9 mouse cellular contexts compared by ENCODE assay signal in genomic region chr9:121366135-121366863, GRCm38 (mm10).
DNase-seq lines count a peak whose midpoint lies in the region; ATAC-seq and TF ChIP-seq lines count a peak whose summit lies in the region.
"Had no signal": no experiment of that assay in that cellular context is flagged by ENCODE, and none has a peak within 500 bp of the region (broad histone marks: within the 10 kb centered on the region; RNA-seq: fewer than 3 reads in every experiment).

No protein-coding gene starts in this region.

- ATAC-seq in midbrain, embryonic 13.5 days: peak; percentile 63

- no peak for TF ChIP-seq EP300 in heart, adult 2 months (IDR thresholded peaks at IDR 0.05; ENCODE audit: insufficient read depth, low read depth, low read length)

- H3K9ac ChIP-seq in heart, adult 2 months (ENCODE audit: low read depth, low read length): no peak overlapping the region
- H3K9ac ChIP-seq in midbrain, embryonic 13.5 days (replicated peaks): no peak overlapping the region

- TF ChIP-seq CTCF in heart, adult 2 months (IDR thresholded peaks at IDR 0.05): no peak

- H3K27ac ChIP-seq in heart, adult 2 months: peak overlapping the region; percentile 50
- no peak overlapping the region for H3K27ac ChIP-seq in heart, embryonic 10.5 days
- peak overlapping the region; percentile 69 for H3K27ac ChIP-seq in midbrain, embryonic 13.5 days

- H3K4me2 ChIP-seq in midbrain, embryonic 13.5 days (replicated peaks): peak overlapping the region; percentile 29; the same call in 1 of the 2 replicates

- H3K79me2 ChIP-seq in heart, adult 2 months (replicated peaks; ENCODE audit: control insufficient read depth, insufficient read depth, low read length): peaks cover 5% of the 10 kb centered on the region

- no peaks in the 10 kb centered on the region for H3K27me3 ChIP-seq in heart, adult 2 months (ENCODE audit: control insufficient read depth, insufficient read depth, low read length)
- H3K27me3 ChIP-seq in heart, embryonic 10.5 days (ENCODE audit: insufficient read depth, poor library complexity, severe bottlenecking): no peaks in the 10 kb centered on the region
- no peaks in the 10 kb centered on the region for H3K27me3 ChIP-seq in midbrain, embryonic 13.5 days
- H3K27me3 ChIP-seq: CH12.LX had no signal

- H3K4me1 ChIP-seq in heart, adult 2 months (ENCODE audit: control insufficient read depth, insufficient read depth, low read length): peaks cover 34% of the 10 kb centered on the region
- peaks cover 27% of the 10 kb centered on the region for H3K4me1 ChIP-seq in heart, embryonic 10.5 days
- H3K4me1 ChIP-seq in midbrain, embryonic 13.5 days (replicated peaks): peaks cover 54% of the 10 kb centered on the region

- intact Hi-C loops in heart, adult 2 months (cut with DNase I): no loop called here
- intact Hi-C loops in heart, postnatal 25 days (cut with DNase I): no loop called here

- WGBS in heart, adult 2 months: 54% methylated on average over 18 of the region's 18 CpGs
- WGBS in heart, embryonic 10.5 days: 71% methylated on average over 18 of the region's 18 CpGs
- WGBS in midbrain, embryonic 13.5 days: 51% methylated on average over 18 of the region's 18 CpGs

- DNase-seq in heart, adult 2 months: peak; percentile 68 to 74
- no peak for DNase-seq in heart, embryonic 10.5 days (ENCODE audit: low spot score)
- DNase-seq in Muller cell, postnatal 12 days (ENCODE audit: inconsistent ontology term): peak; percentile 97
- peak; percentile 72 to 82 for DNase-seq in cerebellum, postnatal 10 days
- peak; percentile 46 for DNase-seq in heart, postnatal 25 days (ENCODE audit: low spot score)
- no peak for DNase-seq in embryo, embryonic 10 days (ENCODE audit: low spot score)
- no peak for DNase-seq in retina, embryonic 14.5 days (ENCODE audit: low spot score)

- no peaks in the 10 kb centered on the region for H3K9me3 ChIP-seq in heart, embryonic 10.5 days
- H3K9me3 ChIP-seq in midbrain, embryonic 13.5 days: no peaks in the 10 kb centered on the region

- H3K36me3 ChIP-seq in heart, adult 2 months (ENCODE audit: control insufficient read depth, insufficient read depth, low read length): peaks cover 9% of the 10 kb centered on the region
- H3K36me3 ChIP-seq in heart, embryonic 10.5 days: peaks cover 24% of the 10 kb centered on the region
- H3K36me3 ChIP-seq in midbrain, embryonic 13.5 days: peaks cover 15% of the 10 kb centered on the region

- TF ChIP-seq POLR2A in heart, adult 2 months (IDR thresholded peaks at IDR 0.05; ENCODE audit: insufficient read depth, low read depth, low read length): no peak

- H3K4me3 ChIP-seq in heart, adult 2 months: no peak overlapping the region
- H3K4me3 ChIP-seq in heart, embryonic 10.5 days: no peak overlapping the region
- H3K4me3 ChIP-seq in midbrain, embryonic 13.5 days (replicated peaks): no peak overlapping the region

Comparison
In these comparisons a context has a peak if more than half of its experiments do, and no peak if none do; other contexts are left out.
1. DNase-seq: peak in heart, adult 2 months (2 of 2), Muller cell, postnatal 12 days (single experiment), cerebellum, postnatal 10 days (2 of 2) and heart, postnatal 25 days (single experiment); none in heart, embryonic 10.5 days (single experiment), embryo, embryonic 10 days (single experiment) and retina, embryonic 14.5 days (single experiment).